Mouse (Mus musculus) brain, embryonic 14.5 days (tissue): ENCODE measurements at regions not wholly inside any gene's neighbourhood (a gene's known extent, or its start where the extent isn't known, plus 50 kb on each side); places are given as distances from the start of the nearest gene placed in this dataset.
"Not testable (repeated sequence)": the region's sequence is repeated elsewhere in the genome, so short reads cannot be mapped to it uniquely, and the experiment has no call there.

ENCODE experiments used
- CTCF ChIP-seq: fragments of 200-500 bp; IDR thresholded peaks from 2 replicates; pipeline ENCODE4 v1.5.1; 2012; ENCODE audit warnings: inconsistent platforms, mild to moderate bottlenecking, moderate library complexity, borderline replicate concordance; ENCODE audit not compliant: insufficient read depth, insufficient read length; ENCODE audit errors: extremely low read depth
- POLR2A ChIP-seq: fragments of 200-500 bp; IDR thresholded peaks from 2 replicates; pipeline ENCODE4 v1.6.1; 2012; ENCODE audit warnings: mild to moderate bottlenecking, inconsistent platforms, borderline replicate concordance; ENCODE audit not compliant: poor library complexity, insufficient read depth, insufficient read length, severe bottlenecking; ENCODE audit errors: extremely low read depth

GRCm38 (mm10) chr2:147294926-147295325 lies 66.8 kb upstream of the Pax1 start:
- TF ChIP-seq CTCF, POLR2A: not testable (repeated sequence)
